Mouse (Mus musculus): ENCODE data around the gene Opa3. TPM values are rescaled to one million over a fixed set of nuclear protein-coding genes. Genes with fewer than 3 reads are reported as not detected.

Gene Opa3
- total RNA-seq (2021) = 10 to 100 TPM; 54.7 to 60.0 TPM

DNA sequence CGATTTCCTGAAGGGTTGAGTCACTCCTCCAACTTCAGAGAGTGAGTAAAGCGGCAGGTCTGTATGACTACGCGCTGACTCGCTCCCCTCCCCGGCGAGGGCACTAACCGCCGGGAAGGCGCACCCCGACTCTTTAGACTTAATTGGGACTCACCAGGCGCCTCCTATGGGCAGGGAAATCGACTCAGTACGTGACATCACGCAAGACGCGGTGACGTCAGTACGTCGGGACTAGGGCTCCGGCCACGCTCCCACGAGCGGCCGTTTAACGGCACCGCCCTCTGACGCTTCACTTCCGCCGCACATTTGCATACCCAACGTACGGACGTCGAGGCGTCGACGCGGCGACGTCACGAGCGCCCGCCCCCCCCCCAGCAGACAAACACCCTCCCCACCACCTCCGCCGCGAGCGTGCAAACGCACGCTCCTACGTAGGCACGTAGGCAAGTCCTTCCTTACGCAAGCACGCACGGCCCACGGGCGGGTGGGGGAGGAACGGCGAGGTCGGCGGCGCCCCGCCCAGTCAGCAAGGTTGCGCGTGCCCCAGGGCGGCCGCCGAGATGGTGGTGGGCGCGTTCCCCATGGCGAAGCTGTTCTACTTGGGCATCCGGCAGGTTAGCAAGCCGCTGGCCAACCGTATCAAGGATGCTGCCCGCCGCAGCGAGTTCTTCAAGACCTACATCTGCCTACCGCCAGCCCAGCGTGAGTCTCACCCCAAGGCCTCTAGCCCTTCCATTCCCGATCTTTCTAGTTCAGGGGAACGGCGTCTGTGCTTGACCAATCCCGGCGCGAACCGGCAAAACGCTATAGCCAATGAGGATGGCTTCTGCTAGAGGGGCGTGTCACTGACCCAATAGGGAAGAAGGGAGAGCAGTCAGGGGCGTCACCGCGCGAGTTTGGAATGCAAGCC lies at the start of gene Opa3:
TSS of gene Opa3 (plus strand) at position 452 of the 910 bp plus-strand sequence.
- DNase-seq = peak; percentile 99

DNA sequence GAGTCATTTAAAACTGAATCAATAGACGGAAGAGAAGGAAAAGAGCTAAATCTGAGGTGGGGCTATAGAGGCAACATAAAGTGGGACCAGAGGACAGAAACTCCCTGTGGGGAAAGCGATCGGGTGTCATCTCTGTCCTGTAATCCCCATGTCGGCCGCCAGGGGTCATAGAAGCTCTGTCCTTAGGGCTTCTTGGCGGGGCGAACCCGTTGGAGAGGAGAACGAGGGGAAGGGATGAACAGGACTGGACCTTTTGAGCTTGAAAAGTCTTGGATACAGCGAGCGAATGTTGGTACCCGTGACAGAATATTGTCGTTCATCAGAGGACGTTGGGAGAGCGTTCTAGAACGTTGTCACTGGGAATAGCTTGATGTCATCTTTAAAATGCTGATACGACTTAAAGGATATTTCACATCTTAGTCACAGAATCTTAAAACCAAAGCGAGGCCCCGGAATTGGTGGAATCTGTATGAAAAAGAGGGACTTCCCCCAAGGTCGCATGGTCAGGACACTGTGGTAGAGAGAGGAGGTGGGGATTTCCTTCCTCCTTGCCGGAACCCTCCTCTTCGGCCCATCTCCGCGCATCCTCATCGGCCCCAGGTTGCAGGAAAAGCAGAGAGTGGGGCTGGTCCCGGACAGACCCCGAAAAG lies 49.6 kb upstream of the Opa3 start:
- DNase-seq = peak; percentile 82

DNA sequence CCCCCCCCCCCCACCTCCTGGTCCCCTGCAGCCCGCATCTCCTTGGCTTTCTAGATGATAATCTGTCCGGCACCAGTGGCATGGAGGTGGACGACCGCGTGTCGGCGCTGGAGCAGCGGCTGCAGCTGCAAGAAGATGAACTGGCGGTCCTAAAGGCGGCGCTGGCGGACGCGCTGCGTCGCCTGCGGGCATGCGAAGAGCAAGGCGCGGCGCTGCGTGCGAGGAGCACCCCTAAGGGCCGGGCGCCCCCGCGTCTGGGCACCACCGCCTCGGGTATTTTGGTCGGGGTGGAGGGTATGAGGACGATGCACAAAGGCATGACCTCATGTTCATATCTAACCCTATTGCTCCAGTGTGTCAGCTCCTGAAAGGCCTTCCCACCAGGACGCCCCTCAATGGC lies 49.0 kb upstream of the Opa3 start:
- DNase-seq = peak; percentile 79

DNA sequence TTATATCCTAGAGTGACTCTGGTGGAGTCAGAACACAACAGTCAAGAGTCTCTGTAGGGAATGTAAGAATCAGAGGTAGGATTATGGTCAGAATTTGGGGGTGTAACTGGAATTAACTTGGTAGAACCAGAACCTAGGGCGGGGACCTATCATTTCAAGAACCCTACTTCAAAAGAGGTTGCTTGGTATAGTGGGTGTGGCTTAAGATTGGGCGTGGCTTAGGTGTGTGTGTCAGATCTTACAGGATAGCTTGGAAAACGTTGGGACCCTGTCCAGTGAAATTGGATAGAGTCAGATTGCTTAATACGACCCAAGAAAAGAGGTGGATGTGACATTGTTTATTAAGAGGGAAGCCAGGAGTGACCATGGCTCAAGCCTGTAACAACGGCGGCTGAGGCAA lies 48.2 kb upstream of the Opa3 start:
- DNase-seq = no peak

DNA sequence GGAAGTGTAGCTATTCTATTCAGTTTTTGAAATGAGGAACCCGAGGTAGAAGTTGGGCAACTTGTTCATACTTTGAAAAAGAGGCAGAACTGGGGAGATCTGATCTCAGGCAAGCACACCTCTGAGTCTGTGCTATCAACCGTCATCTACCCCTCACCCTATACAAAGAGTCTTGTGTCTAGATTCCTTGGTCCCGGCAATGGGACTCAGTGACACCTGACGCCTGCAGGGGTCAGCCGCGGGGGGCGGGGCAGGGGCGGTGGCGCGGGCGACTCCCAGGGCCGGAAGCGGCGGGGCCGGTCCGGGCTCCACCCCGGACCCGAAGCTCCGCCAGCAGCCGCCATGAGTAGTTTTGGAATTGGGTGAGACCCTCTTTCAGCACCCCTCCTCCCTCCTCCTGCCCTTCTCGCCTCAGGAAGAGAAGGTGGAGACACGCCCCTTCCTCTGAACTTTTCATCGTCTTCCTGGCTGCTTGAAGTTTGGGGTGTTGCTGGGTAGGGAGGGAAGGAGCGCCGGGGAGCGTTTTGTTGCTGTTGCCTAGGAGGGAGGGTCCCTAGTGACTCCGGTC lies 47.2 kb upstream of the Opa3 start:
- peak; percentile 70 for DNase-seq

DNA sequence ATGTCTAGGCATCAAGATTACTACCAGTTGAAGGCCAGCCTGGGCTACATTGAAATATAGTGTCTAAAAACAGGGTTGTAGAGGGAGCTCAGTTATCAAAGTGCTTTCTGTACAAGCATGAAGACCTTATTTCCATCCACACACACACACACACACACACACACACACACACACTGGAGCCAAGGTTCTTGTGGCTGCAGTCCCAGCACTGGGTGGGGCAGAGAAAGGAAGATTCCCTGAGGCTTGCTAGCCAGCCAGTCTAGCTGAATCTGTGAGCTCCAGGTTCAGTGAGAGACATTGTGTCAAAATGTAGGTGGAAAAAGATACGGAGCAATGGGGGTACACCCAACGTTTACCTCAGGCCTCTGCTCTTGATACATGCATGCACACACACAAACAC lies 43.9 kb upstream of the Opa3 start:
- DNase-seq = no peak

DNA sequence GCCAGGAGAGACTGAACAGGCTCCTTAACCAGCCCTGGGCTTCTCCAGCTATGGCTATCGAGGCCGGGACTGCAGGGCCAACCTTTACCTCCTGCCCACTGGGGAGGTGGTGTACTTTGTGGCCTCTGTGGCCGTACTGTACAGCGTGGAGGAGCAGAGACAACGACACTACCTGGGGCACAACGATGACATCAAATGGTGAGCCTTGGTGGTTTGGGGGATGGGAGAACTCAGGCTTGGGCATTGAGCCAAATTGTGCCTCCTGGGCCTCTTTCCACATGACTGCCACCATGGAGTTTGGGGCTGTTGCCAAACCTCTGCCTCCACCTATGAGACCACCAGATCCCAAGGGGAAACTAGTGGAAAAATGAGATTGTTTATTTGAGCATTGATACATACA lies 43.4 kb upstream of the Opa3 start:
- peak; percentile 73 for DNase-seq

DNA sequence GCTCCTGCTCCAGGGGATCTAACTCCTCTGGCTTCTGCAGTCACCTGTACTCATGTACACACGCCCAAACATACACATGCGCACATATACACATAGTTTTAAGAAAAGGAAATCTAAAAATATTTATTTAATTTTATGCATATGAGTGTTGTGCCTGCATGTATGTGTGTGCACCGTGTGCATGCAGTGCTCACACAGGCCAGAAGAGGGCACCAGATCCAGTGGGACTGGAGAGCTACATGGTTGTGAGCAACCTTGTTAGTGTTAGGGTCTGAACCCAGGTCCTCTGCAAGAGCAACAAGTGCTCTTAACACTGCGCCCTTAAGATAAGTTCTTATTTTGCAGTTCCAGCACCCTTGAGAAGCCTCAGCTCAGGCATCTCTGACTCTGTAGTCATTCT lies 33.5 kb upstream of the Opa3 start:
- DNase-seq = no peak

DNA sequence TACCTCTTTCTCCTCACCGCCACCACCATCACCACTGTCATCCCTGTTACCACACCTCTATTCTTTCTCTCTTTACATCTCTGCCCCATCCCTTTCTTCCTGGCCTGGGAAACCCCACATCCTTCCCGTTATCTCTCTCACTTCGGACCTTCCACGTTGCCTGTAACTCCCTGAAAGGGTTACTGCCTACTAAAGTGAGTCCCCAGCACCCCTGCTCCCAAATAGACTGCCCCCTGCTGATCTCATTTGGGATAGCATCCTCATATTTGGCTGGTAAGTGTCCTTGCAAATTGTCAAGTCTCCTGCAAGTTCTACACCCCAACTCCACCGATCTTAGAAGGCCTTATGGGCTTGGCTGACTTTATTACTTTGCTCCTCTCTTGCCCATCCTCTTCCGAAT lies 31.5 kb upstream of the Opa3 start:
- peak; percentile 66 for DNase-seq

DNA sequence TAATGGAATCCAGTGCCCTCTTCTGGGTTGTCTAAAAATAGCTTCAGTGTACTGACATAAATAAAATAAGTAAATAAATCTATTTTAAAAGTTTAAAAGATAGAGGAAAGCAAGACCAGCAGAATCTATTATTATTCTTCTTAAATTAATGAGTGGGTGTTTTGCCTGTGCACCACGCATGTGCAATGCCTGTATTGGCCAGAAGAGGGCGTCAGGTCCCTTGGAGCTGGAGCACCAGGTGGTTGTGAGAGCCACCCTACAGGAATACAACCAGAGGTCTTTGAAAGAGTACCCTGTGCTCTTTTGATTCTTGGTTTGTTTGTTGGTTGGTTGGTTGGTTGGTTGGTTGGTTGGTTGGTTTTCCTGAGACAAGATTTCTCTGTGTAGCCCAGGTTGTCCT lies 30.1 kb upstream of the Opa3 start:
- DNase-seq = peak; percentile 56

DNA sequence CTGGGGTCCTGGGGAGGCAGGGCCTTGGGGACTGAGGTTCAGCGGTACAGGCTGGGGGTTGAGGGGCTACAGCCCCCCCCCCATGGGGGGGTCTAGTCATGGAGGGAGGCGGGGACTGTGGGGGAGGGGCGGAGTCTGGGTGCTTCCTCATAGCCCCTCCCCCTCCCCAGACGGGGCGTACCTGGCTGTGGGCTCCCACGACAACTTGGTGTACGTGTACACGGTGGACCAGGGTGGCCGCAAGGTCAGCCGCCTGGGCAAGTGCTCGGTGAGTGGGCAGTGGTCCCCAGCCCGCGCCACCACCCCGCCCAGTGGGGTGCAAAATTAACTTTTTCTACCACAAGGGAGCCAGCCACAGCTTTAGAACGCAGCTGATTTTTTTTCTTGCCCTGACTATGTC lies 26.5 kb upstream of the Opa3 start:
- DNase-seq = no peak

DNA sequence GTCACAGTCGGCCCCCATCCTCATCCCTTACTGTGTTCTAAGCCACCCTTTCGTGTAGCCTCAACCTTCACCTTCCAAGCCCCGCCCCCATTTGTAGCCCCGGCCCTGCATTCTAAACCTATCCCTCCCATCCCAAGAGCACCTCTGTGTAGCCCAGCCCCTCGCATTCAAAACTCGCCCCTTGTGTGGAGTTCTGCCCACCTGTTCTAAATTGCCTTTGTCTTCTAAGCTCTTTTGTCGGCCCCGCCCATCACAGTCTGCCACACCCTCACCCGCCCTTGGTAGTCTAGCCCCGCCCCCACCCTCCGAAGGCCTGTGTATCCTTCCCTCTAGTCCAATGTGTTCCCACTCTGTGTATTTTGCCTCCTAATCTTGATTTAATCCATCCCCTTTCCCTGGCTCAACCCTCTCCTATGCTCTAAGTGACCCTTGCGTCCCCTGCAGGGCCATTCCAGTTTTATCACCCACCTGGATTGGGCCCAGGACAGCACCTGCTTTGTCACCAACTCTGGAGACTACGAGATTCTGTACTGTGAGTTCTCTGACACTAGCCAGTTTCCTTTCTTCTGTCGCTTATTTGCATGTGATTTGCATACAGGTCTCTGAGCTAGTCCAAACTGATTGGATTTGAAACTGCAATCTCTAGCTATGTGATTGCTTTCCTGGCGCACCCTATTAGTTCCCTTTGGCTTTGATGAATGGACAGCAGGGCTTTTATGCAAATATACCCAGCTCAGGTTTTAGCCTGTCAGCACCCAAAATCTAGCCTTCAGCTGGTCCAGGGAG lies 25.9 kb upstream of the Opa3 start:
- DNase-seq = no peak

DNA sequence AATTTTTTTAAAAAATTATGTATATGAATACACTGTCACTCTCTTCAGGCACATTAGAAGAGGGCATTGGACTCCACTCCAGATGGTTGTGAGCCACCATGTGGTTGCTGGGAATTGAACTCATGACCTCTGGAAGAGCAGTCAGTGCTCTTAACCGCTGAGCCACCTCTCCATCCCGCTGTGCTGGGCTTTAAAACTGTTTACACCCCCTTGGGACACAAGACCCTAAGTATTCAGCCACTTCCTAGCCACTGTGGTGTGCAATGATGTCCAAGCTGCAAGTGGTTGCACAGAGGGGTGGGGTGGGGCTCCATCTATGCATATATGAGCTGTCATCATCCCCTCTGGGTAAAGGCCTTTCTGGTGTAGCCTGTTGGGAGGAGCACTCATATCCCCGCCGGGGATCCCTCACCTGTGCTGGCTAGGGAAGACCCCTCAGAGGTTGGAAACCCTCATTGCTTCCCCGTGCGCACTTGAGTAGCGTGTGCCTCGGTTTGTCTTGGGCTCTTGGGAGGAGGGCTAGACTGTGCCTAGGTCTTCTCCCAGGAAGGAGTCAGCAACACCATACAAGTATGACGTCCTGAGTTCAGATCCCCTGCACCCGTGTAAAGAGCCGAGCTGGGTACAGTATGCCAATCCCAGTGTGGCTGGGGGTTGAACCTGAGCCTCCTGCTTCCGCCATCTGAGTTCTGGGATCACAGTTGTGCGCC lies 19.8 kb upstream of the Opa3 start:
- no peak for DNase-seq

DNA sequence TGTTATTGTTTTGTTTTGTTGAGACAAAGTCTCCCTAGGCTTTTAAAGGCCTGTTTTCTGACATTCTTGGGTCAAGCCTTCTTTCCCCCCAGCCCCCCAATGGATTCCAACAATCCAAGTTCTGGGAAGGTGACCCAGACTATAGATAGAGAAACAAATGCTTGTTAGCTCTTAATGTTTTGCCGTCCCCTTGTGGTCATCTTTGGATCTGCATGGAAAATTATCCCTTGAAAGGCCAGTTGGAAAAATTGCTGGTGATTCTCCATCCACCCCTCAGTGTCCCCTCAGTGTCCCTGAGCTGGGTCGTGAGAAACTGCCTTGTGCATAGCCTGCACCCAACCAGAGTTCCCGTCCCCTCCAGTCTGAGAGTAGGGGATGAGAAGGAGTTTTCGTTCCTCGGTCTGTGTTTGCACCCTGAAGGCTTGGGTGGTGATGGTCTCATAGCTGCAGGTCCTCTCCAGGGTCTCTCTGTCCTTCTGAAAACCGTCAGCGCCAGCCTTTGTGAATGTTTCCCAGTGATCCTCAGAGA lies 19.1 kb upstream of the Opa3 start:
- peak; percentile 76 for DNase-seq

DNA sequence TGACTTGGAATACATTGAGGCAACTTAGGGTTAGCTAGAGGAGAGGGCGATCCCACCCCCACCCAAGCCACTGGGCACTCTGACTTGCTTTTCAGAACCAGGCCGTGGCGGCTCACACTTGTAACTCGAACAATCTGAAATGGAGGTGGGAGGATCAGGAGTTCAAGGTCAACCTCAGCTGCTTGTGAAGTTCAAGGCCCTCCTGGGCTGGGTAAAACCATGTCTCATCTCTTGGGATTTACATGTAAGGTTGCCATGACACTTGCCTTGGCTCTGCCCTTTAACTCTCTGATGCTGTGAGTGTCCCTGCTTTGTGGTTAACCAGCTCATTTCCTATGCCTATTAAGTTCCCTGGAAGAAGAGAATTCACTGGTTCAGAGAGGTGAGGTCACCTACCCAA lies 18.6 kb upstream of the Opa3 start:
- DNase-seq = no peak

DNA sequence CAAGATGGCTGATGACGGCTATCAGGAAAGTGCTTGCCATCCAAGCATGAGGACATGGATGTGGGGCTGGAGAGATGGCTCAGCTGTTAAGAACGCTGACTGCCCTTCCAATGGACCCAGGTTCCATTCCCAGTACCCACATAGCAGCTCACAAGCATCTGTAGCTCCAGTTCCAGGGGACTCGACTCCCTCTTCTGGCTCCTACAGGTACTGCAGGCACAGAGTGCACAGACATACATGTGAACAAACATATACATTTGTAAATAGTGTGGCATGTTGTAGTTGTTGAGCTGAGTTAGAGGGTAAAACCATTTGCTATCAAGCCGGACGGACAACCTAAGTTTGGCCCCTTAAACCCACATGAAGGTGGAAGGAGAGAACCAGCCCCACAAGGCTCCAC lies 18.1 kb upstream of the Opa3 start:
- DNase-seq = no peak

DNA sequence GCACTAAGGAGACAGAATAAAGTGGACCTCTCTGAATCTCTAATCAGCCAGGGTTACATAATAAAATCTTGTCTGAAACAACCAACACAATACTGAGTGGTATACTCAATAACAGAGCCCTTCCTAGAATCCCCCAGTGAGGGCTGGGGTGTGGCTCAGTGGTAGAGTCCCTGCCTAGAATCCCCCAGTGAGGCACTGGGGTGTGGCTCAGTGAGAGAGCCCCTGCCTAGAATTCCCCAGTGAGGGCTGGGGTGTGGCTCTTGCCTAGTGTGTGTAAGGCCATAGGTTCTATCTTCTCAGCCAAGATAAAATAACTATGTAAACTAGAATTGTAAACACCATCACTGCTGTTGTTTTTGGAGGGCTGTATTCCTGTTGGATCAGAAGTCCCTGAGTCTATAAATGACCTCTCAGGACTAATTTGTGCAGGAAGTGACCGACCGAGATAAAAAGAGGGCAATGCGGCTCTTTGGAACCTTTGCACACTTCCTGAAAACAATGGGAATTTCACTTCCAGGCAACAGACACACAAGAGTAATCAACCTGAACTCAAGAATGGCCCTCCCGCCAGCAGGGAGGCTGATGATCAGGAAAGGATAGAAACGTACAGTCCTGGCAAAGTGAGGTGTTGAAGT lies 17.0 kb upstream of the Opa3 start:
- no peak for DNase-seq

DNA sequence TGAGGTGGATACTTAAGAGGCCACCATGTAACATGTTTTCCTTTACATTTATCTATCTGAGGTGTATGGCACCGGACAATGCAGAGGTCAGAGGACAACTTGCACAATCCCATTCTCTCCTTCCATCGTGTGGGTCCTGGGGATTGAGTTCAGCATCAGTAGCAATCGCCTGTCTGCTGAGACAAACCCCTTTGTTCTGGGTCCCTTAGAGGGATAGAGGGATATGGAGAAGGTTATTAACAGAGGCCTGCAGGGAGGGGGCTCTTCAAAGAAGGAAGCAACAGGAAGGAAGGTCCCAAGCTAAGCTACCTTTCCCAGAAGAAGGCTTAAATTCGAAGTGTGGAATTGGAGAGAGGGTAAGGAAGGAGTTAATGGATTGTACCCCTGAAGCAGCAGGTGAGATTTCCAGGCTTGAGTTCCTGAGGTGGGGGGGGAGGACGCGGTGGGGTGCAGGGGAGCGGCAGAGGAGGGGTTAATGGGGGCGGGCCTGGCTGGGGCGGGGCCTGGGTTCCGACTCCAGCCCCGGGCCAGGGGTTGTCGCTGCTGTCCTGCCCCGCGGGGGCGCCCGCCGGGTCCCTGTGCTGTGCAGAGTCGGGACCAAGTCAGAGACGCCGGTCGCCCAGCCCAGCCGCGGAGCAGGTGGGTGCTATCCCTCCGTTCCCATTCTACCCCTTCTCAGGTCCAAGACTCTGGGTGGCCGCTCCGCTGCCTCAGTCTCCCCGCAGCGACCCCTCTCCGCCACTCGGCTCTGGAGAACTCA lies 16.0 kb upstream of the Opa3 start, which contains the start of gene Gpr4:
TSS of gene Gpr4 (plus strand) at position 543 of the 760 bp plus-strand sequence.
- DNase-seq = peak; percentile 71

DNA sequence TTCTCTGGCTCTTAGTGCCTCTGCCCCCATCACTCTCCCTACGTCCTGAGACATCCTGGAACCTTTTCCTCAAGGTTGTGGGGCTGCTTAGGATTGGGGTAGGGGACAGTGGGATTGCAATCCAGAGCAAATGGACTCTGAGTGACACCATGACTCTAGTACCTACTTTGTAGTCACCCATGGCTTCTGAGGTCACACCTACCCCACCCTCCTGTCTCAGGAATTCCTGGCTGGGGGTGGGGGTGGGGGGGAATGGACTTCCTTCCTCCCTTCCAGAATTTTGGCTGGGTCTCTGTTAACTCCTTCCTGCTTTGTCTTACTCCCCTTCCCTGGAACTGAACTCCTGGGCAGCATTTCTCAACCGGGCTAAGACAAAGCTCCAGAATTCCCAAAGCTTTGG lies 14.7 kb upstream of the Opa3 start:
- DNase-seq = no peak

DNA sequence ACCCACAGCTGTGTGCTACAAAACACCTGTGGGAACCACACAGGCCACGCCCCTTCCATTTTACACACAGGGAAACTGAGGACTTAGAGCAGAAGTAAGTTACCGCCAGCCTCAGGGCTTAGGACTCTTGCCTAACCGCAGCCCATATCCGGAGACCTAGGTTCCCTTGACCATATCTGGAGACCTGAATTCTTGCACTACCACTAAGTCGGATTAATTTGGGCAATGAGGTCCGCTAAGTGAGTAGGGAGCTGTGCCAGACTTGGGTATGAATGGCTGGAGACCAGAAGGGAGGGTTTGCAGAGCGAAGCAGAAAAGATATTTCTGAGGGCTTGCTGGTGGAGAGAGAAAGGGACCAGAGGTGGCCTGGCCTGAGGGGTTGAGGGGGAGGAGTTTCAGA lies 13.8 kb upstream of the Opa3 start:
- DNase-seq = no peak

DNA sequence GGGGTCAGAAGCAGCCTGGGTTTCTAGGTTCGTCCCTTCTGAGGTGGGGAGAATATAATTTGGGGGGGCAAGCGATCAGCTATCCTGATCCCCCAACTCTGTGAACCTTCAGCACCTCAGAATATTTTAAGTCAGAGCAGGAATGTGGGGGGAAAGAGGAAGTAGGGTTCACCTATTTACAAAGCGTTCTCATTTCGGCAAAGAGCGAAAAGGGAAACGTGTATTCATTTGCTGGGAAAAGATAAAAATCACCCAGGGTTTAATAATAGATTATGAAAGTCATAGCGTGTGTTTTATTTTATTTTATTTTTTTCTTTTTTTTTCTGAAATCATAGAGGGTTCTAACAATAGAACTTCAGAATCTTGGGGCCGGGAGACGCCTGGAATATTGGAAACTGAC lies 13.2 kb upstream of the Opa3 start:
- no peak for DNase-seq

Measured in heart, postnatal 4 days (tissue).